ENCODE assay signal across 17 mouse cellular contexts in genomic region chr17:6154366-6154765, GRCm38 (mm10). TPM values are rescaled to one million over a fixed set of nuclear protein-coding genes. Genes with fewer than 3 reads are reported as not detected.
DNase-seq lines count a peak whose midpoint lies in the region; ATAC-seq lines count a peak whose summit lies in the region.
"Had no signal": no experiment of that assay in that cellular context is flagged by ENCODE, and none has a peak within 500 bp of the region (broad histone marks: within the 10 kb centered on the region; RNA-seq: fewer than 3 reads in every experiment).

No protein-coding gene starts in this region.

- H3K9me3 ChIP-seq in forebrain, embryonic 11.5 days (ENCODE audit: control insufficient read depth, low read length) = no peaks in the 10 kb centered on the region
- H3K9me3 ChIP-seq: heart, embryonic 13.5 days; intestine, embryonic 15.5 days; midbrain, embryonic 15.5 days had no signal

- H3K9ac ChIP-seq in forebrain, embryonic 11.5 days (ENCODE audit: low read length) = no peak overlapping the region
- H3K9ac ChIP-seq: heart, embryonic 13.5 days; intestine, embryonic 15.5 days; liver, postnatal 0 days; midbrain, embryonic 15.5 days had no signal

- no peak overlapping the region for H3K27ac ChIP-seq in forebrain, embryonic 11.5 days (ENCODE audit: low read depth, low read length)
- H3K27ac ChIP-seq: heart, embryonic 13.5 days; intestine, embryonic 15.5 days; kidney, postnatal 0 days; midbrain, embryonic 15.5 days had no signal

- no peak overlapping the region for H3K4me3 ChIP-seq in forebrain, embryonic 11.5 days (ENCODE audit: low read depth, low read length)
- H3K4me3 ChIP-seq: heart, embryonic 13.5 days; intestine, embryonic 15.5 days; midbrain, embryonic 15.5 days had no signal

- H3K27me3 ChIP-seq in forebrain, embryonic 11.5 days (ENCODE audit: control insufficient read depth, insufficient read depth, low read length) = no peaks in the 10 kb centered on the region
- H3K27me3 ChIP-seq: heart, embryonic 13.5 days; intestine, embryonic 15.5 days; midbrain, embryonic 15.5 days had no signal

- peak; percentile 40 to 49 for DNase-seq in cerebellum, adult 18-20 months
- DNase-seq in thymus, postnatal 4 days = peak; percentile 17
- DNase-seq in thymus, postnatal 10 days (ENCODE audit: low spot score in 2 of 2) = no peak
- peak; percentile 40 to 44 for DNase-seq in cerebellum, postnatal 36 days
- no peak for DNase-seq in forebrain, embryonic 11.5 days (ENCODE audit: low spot score)
- no peak for DNase-seq in urinary bladder, adult 2 months (ENCODE audit: low spot score)
- DNase-seq: gastrocnemius, postnatal 36 days; heart, postnatal 4 days; liver, postnatal 0 days; lung, postnatal 36 days; right cerebral cortex, postnatal 14 days had no signal

- no peaks in the 10 kb centered on the region for H3K36me3 ChIP-seq in forebrain, embryonic 11.5 days (ENCODE audit: control insufficient read depth, insufficient read depth, low read length)
- H3K36me3 ChIP-seq: intestine, embryonic 15.5 days; midbrain, embryonic 15.5 days had no signal

- H3K4me2 ChIP-seq in forebrain, embryonic 11.5 days (ENCODE audit: low read depth, low read length, severe bottlenecking) = no peak overlapping the region
- H3K4me2 ChIP-seq: heart, embryonic 13.5 days; intestine, embryonic 15.5 days; midbrain, embryonic 15.5 days had no signal

- ATAC-seq in cerebellum, adult (ENCODE audit: insufficient number of reproducible peaks, low FRiP score, low TSS enrichment) = no peak; the same call in 1 of the 2 replicates
- ATAC-seq in forebrain, embryonic 11.5 days (replicated peaks; ENCODE audit: low FRiP score) = no peak
- no peak for ATAC-seq in megakaryocyte-erythroid progenitor cell, adult 5-6 weeks (replicated peaks; ENCODE audit: low FRiP score, low TSS enrichment, poor library complexity, severe bottlenecking)
- ATAC-seq: intestine, embryonic 15.5 days; liver, postnatal 0 days; midbrain, embryonic 15.5 days had no signal

- WGBS in forebrain, embryonic 11.5 days = 84% methylated on average over 4 of the region's 4 CpGs

- no peaks in the 10 kb centered on the region for H3K4me1 ChIP-seq in forebrain, embryonic 11.5 days (replicated peaks; ENCODE audit: control insufficient read depth, insufficient read depth, low read length)
- H3K4me1 ChIP-seq: intestine, embryonic 15.5 days; midbrain, embryonic 15.5 days had no signal

RNA-seq across cellular contexts. Expression of gene Tulp4, which starts 48.1 kb away (rescaled TPM):
- polyA plus RNA-seq in forebrain, embryonic 11.5 days (2014; fragmentation: Nextera tagmentation; extraction: Ambion mirVana) = 110 and 127 TPM in 2 replicates
- 4.4 and 12.6 TPM in 2 replicates for total RNA-seq in megakaryocyte-erythroid progenitor cell, adult 5-6 weeks (2014; fragmentation: Nextera tagmentation)
- total RNA-seq in megakaryocyte-erythroid progenitor cell, adult 5-6 weeks (2017) = 12.5 and 20.0 TPM in 2 replicates
- polyA plus RNA-seq in urinary bladder, adult 2 months (2012; rRNA removed) = 42.4 and 52.4 TPM in 2 replicates

Comparison
In these comparisons a context has a peak if more than half of its experiments do, and no peak if none do; other contexts are left out.
1. DNase-seq: peak in cerebellum, adult 18-20 months (2 of 2), thymus, postnatal 4 days (single experiment) and cerebellum, postnatal 36 days (2 of 2); none in thymus, postnatal 10 days (0 of 2), forebrain, embryonic 11.5 days (single experiment) and urinary bladder, adult 2 months (single experiment).